Mouse (Mus musculus) right cerebral cortex, postnatal 4 days (tissue): ENCODE measurements around the gene Lhb.
"Not testable (repeated sequence)": the region's sequence is repeated elsewhere in the genome, so short reads cannot be mapped to it uniquely, and the experiment has no call there.

Experiments
- DNase-seq: peaks from one replicate; pipeline ENCODE4 v3.0.0-alpha.2; 2022

The Lhb gene

GRCm38 (mm10) chr7:45420615-45420919 is at the start of gene Lhb:
TSS of gene Lhb (plus strand) at chr7:45420820.
- DNase-seq, result no peak

DNA sequence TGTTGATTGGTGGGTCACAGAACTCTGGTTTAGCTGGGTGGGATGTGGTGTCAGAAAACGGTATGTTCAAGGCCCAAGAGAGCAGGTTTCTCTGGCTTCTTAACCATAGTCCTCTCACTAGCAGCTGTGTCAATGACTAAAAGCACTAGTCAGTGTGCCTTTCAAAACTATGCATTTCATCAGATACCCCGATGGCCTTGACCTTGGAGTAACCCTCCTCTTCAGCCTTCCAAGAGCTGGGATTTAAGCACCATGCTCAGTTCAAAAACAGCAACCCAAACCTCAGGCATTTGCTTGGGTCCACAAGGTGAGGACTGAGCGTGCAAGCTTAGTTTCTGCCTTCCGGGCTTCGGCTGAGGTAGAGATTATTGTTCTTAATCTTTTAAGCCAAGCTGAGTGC is 48.2 kb upstream of the Lhb start:
- DNase-seq, result no peak

DNA sequence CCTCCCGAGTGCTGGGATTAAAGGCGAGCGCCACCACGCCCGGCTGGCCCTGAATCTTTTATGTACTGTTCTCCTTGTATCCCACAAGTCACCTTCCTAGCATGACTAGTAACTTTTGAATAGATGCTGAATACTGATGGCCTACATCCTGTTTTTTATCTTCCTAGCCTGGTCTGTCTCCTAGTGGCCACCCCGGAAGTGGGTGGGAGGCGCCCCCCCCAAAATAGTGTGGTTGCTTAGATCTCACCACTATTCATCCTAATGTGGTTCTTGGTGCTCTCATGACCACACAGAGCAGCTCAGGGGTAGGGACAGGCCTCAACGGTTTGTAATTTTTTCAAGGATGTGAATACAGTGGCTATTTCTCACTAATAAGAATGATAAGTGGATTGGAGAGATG is 46.0 kb upstream of the Lhb start:
- DNase-seq, result no peak

DNA sequence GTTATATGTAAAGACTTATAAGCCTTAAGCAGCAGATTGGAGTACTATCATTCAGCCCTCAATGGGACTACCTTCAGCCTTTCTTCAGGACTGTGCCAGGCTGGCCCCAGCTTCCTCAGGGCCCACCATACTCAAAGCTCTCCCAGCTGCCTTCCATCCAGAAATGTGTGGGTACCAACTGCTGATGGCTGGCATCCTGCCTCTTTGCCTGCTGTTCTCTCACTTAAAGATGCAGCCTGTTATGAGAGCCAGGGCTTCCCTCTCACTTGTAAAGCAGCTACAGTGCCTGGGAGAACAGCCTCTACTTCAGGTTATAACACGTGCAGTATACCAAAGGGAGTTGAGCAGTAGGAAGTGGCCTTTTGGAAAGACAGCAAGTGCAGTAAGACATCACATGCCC is 44.6 kb upstream of the Lhb start:
- no peak for DNase-seq

DNA sequence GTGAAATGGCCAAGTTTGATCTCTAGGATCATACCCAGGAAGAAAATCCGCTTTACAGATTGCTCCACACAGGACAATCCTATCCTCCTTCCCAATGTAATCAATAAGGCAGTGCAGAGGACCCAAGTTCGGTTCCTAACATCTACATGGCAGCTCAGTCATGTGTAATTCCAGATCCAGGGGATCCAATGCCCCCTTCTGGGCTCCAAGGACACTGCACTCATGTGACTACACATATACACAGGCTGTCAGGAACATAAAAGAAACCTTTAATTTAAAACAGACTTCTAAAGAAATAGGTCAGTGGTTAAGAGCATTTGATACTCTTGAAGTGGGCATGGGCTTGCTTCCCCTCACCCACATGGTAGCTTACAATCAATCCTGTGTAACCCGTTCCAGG is 34.5 kb upstream of the Lhb start:
- DNase-seq, result no peak

DNA sequence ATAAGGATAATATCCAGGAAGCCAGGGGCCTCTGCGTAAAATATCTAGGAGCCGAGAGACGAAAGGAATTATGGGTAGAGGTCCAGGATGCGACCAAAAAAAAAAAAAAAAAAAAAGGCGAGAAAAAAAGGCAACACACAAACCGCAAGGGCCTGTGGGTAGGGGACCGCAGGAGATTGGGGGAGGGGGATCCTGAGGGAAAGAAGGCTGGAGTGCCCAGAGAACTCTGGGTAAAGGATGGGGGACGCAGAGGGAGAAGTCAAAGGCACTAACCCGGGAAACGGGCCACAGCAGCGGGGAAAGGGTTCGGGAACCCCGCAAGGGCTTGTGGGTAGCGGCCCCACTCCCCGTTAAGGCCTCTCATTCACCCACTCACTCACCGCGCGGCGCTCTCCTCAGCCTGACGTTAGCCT is 25.5 kb upstream of the Lhb start:
- DNase-seq, result no peak

DNA sequence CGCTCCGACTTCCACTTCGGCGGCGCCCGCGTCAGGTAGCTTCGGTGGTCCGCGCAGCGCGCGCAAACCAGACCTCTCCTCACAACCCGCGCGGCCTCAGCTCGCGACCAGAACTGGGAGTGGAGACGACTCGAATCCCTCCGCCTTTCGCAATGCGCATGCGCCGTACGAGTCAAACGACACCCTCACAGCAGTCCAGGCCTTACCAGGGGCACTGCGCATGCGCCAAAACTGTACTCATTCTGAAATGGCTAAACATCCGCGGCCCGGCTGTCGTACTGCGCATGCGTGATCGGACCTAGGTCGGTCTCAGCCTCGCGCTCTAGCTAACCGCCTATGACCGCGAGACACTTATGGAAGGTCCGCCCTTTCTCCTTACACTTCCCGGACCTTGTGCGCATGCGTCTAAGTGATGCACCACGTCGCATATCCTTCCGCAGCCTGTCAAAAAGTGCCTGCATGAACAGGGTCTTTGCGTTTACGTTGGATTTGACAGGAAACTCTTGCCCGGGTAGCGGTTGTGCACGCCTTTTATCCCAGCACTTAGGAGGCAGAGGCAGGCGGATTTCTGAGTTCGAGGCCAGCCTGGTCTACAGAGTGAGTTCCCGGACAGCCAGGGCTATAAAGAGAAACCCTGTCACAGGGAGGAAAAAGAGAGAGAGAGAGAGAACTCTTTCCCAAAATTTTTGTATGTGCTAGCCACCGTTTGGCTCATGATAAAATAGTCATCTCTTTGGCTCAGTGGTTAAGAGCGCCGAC is 24.9 kb upstream of the Lhb start, which contains the start of gene Snrnp70:
TSS of gene Snrnp70 (minus strand) at position 165 of the 759 bp plus-strand sequence.
- DNase-seq, result peak; percentile 100

GRCm38 (mm10) chr7:45396337-45396775 is 24.3 kb upstream of the Lhb start:
- DNase-seq, result not testable (repeated sequence)

DNA sequence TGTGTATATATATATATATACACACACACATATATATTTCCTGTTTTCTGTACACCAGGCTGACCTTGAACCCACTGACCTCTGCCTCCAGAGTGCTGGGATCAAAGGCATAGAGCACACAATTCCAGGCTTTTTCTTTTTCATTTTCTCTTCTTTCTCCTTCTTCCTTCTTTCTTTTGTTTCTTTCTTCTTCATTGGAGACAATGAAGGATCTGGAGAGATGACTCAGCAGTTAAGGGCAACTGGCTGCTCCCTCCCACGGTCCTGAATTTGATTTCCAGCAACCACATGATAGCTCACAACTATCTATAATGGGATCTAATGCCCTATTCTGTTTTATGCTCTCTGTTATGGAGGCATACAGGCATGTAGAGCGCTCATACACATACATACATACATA is 23.8 kb upstream of the Lhb start:
- no peak for DNase-seq

- no peak for DNase-seq
Measured at GRCm38 (mm10) chr7:45401521-45402085, 19.0 kb upstream of the Lhb start.

DNA sequence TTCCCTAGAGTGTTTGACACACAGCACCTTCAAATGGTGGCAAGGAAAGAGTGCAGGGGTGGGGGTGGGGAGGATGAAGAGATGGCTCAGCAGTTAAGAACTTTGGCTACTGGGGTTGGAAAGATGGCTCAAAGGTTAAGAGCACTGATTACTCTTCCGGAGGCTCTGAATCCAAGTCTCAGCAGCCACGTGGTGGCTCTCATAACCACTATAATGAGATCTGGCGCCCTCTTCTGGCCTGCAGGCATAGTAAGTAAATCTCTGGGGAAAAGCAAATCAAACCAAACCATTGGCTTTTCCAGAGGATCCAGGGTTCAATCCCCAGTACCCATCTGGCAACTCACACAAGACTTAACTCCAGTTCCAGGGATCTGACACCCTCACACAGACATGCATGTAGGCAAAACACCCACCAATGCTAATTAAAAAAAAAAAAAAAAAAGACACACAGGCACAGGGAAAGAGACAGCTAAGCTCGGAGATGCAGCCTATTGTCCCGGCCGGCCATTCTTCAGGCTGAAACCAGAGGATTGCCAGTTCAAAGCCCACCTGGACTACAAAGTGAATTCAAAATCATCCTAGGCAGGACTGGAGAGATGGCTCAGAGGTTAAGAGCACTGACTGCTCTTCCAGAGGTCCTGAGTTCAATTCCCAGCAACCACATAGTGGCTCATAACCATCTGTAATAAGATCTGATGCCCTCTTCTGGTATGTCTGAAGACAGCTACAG is 16.9 kb upstream of the Lhb start:
- DNase-seq, result peak; percentile 68

DNA sequence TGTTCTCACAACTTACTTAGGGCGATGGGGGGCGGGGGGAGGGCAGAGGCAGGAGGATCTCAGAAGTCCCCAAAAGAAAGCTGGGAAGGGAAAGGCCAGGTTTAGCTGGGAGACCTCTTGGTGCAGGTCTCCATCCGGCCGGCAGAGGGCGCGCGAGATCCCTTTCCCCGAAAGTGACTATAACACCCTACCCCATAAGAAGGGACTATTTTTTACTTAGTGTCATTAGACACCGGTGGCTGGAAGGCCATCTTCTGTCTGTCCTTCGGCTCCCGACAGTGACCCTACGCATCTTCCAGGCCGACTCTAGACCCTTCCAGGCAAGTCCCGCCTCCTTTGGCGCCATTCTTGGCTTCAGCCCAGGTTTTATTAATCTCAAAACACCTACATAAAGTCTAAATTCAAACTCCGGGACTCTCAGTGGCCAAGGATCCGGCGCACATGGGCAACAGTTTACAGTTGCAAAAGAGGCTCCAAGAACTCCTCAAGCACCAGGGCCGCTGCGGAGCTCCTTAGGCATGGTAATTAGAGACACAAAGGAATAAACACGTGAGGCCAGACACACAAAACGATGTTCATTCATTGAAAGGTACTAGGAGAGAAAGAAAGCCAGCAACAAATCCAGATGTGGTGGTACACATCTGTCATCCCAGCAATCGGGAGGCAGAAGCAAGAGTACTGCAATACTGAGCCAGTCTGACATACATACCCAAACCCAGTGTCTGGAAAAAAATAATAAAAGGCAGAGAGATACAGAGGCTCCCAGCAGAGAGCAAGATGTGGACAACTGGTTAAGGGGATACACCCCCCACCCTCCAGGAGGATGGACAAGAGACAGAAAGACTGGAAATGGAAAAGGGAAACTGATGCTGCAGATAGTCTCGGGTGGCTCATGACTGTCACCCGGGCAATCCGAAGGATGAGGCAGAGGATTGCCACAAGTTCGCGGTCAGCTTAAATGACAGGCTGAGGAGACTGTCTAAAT is 15.2 kb upstream of the Lhb start, which contains the start of gene Kcna7:
TSS of gene Kcna7 (plus strand) at position 563 of the 985 bp plus-strand sequence.
- DNase-seq, result peak; percentile 67

DNA sequence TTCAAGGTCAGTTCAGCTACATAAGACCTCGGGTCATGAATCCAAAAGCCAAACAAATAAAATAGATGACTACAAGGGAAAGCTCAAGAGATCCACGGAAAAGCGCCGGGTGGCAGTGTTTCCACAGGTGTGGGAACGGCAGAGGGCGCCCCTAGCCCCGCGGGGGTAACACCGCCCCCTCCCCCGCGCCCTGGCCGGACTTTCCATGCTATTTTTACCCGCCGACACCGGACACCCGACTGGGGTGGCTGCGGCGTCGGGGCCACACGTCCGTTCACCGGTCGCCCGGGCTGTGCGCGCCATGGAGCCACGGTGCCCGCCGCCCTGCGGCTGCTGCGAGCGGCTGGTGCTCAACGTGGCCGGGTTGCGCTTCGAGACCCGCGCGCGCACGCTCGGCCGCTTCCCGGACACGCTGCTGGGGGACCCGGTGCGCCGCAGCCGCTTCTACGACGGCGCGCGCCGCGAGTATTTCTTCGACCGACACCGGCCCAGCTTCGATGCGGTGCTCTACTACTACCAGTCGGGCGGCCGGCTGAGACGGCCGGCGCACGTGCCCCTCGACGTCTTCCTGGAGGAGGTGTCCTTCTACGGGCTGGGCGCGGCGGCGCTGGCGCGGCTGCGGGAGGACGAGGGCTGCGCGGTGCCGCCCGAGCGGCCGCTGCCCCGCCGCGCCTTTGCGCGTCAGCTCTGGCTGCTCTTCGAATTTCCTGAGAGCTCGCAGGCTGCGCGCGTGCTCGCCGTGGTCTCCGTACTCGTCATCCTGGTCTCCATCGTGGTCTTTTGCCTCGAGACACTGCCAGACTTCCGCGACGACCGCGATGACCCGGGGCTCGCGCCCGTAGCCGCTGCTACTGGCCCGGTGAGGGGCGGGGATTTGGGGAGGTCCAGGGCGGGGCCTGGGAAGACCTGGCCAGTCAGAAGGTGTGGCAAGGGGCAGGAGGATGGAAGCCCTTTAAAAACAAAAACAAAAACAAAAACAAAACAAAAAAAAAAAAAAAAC is 14.2 kb upstream of the Lhb start:
- no peak for DNase-seq

DNA sequence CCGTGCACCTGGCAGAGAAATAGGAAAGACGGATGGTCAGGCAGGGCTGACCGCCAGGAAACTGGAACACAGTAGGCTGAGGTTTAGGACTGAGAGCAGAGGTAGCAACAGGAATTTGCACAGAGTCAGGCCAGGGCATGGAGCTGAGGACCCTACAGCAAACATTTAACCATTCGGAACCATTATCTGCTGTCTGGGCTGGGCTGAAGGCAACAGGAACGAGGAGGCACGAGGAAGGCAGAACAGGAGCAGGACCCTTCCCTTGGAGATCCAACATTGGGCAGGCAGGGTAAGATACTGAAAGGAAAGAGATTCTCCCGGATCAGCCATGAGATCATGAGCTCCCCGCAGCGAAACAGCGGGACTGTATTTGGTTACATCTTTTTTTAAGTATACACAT is 12.8 kb upstream of the Lhb start:
- DNase-seq, result no peak

DNA sequence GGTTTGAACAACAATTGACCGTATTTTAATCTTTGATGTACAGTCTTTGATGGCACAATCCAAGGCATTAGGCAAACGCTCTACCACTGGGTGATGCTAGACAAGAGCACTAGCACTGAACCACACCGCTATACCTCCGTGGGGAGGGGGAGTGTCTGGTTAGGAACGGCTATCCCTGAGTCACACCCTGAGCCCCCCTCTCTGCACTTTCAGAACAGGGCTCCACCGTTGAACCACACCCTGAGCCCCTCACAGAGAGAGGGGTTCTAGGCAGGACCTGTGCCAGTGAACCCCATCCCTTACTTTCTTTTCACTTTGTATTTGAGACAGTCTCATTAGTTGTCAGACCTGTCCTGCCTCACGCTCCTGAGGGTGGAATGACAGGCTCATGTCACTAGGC is 12.3 kb upstream of the Lhb start:
- DNase-seq, result no peak

- DNase-seq, result no peak
Measured at GRCm38 (mm10) chr7:45408949-45409348, 11.7 kb upstream of the Lhb start.

- no peak for DNase-seq
Measured at GRCm38 (mm10) chr7:45409497-45410163, 11.0 kb upstream of the Lhb start.

DNA sequence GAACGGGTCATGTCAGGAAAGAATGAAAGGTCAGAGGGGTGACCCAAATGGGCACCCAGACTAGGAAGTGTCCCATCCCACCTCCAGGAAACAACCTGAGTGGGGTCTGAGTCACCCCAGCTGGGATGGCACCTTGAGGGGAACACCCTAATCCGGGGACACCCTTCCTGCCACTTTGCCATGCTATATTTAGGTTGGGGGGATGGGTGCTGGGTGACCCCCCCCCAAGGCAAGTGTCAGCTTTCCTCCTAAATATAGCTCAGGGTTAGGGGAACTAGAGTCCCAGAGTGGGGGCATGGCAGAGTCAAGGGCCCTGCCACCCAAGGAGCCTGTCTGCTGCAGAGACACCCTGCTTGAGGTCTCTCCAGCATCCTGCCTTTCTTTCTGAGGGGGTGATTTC is 8.2 kb upstream of the Lhb start:
- no peak for DNase-seq

GRCm38 (mm10) chr7:45413113-45413863 is 7.3 kb upstream of the Lhb start, which contains the start of gene Ntf5:
TSS of gene Ntf5 (plus strand) at chr7:45413695.
- DNase-seq, result no peak
